Comparison of ENCODE assay signal across 8 mouse cellular contexts in the genomic region with DNA sequence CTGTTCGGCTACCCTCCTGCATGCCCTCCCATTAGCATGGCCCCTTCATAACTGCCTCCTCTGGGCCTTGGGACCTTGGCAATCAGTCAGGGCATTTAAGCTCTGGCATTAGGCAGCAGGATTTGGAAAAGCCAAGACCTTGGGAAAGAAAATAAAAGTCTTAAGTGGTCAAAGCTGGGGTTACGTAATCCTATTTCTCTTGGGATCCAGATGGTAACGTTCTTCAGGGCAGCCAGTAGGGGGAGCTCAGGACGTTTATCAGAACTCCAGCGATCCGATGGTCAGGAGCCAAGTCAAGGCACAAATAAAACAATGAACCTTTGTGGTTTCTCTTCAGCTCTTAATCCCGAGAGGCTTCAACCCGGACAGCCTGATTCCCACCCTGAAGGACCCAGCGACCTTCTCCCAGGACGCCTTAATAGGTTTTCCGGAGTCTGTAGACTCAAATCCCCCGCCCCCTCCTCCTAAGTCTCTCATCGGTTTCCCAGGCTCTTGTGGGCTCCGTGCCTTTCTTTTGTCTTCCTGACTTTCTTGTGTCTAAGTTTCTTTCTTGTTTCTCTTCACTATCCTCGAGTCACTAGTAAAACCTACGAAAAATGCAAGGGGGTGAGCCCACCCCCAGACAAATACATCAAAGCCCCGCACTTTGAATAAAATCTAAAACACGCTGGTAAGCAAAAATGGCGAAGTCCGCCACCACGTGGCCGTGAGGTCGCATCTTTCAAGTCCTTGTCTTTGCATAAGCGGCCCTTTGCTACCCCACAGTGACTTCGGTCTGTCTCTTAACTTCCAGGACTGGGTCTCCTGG. TPM values are rescaled to one million over a fixed set of nuclear protein-coding genes. Genes with fewer than 3 reads are reported as not detected.
A peak's percentile ranks its signal among the peaks of the same experiment; 100 is the strongest.
DNase-seq lines count a peak whose midpoint lies in the region; ATAC-seq and TF ChIP-seq lines count a peak whose summit lies in the region.

No protein-coding gene starts in this region.

- H3K79me2 ChIP-seq in C2C12 (ENCODE audit: control insufficient read depth, insufficient read depth) = no peaks in the 10 kb centered on the region

- 4% methylated on average over 25 of the region's 25 CpGs for whole genome bisulfite sequencing in heart, embryonic 10.5 days
- 2% methylated on average over 25 of the region's 25 CpGs for WGBS in kidney, embryonic 15.5 days
- WGBS in liver, embryonic 11.5 days = 4% methylated on average over 25 of the region's 25 CpGs
- WGBS in stomach, embryonic 15.5 days = 2% methylated on average over 25 of the region's 25 CpGs

- H3K27me3 ChIP-seq in C2C12 (ENCODE audit: control insufficient read depth, insufficient read depth, insufficient read length) = no peaks in the 10 kb centered on the region
- H3K27me3 ChIP-seq in heart, embryonic 10.5 days (ENCODE audit: insufficient read depth, poor library complexity, severe bottlenecking) = no peaks in the 10 kb centered on the region
- no peaks in the 10 kb centered on the region for H3K27me3 ChIP-seq in kidney, embryonic 15.5 days
- H3K27me3 ChIP-seq in liver, embryonic 11.5 days (replicated peaks; ENCODE audit: control insufficient read depth, insufficient read depth, low read length) = no peaks in the 10 kb centered on the region
- H3K27me3 ChIP-seq in stomach, embryonic 15.5 days (replicated peaks) = no peaks in the 10 kb centered on the region

- peak; percentile 65 for ATAC-seq in kidney, embryonic 15.5 days (replicated peaks; ENCODE audit: low FRiP score)
- peak; percentile 38 for ATAC-seq in liver, embryonic 11.5 days (replicated peaks; ENCODE audit: low FRiP score)
- ATAC-seq in stomach, embryonic 15.5 days (ENCODE audit: insufficient read depth, low FRiP score, low read depth) = peak; percentile 63

- H3K9me3 ChIP-seq in heart, embryonic 10.5 days = no peaks in the 10 kb centered on the region
- no peaks in the 10 kb centered on the region for H3K9me3 ChIP-seq in kidney, embryonic 15.5 days (replicated peaks)
- H3K9me3 ChIP-seq in liver, embryonic 11.5 days (ENCODE audit: control insufficient read depth, low read length) = no peaks in the 10 kb centered on the region
- no peaks in the 10 kb centered on the region for H3K9me3 ChIP-seq in stomach, embryonic 15.5 days

- H3K36me3 ChIP-seq in C2C12 (ENCODE audit: control insufficient read depth, insufficient read depth) = no peaks in the 10 kb centered on the region
- H3K36me3 ChIP-seq in heart, embryonic 10.5 days = no peaks in the 10 kb centered on the region
- no peaks in the 10 kb centered on the region for H3K36me3 ChIP-seq in kidney, embryonic 15.5 days
- H3K36me3 ChIP-seq in liver, embryonic 11.5 days (ENCODE audit: control insufficient read depth, insufficient read depth, low read length) = no peaks in the 10 kb centered on the region
- H3K36me3 ChIP-seq in stomach, embryonic 15.5 days = no peaks in the 10 kb centered on the region

- H3K79me3 ChIP-seq in C2C12 (ENCODE audit: low read depth) = no peaks in the 10 kb centered on the region

- peak overlapping the region; percentile 66 for H3K9ac ChIP-seq in kidney, embryonic 15.5 days
- peak overlapping the region; percentile 74 for H3K9ac ChIP-seq in liver, embryonic 11.5 days (ENCODE audit: low read depth, low read length)
- H3K9ac ChIP-seq in stomach, embryonic 15.5 days = peak overlapping the region; percentile 29; the same call in 1 of the 2 replicates

- DNase-seq in heart, embryonic 10.5 days (ENCODE audit: low spot score) = peak; percentile 88
- peak; percentile 79 for DNase-seq in liver, embryonic 11.5 days (ENCODE audit: low spot score)
- peak; percentile 48 to 70 for DNase-seq in natural killer cell, adult 2 months (ENCODE audit: low spot score in 2 of 2)

- TF ChIP-seq POLR2A in bone marrow macrophage, adult 2 months (IDR thresholded peaks at IDR 0.05; ENCODE audit: borderline replicate concordance, low read depth, low read length) = no peak
- TF ChIP-seq POLR2A in embryonic fibroblast, embryonic 13.5 days (IDR thresholded peaks at IDR 0.05; ENCODE audit: low read depth, low read length) = peak; percentile 35; the same call in 1 of the 2 replicates

- H3K4me3 ChIP-seq in C2C12 (ENCODE audit: insufficient read depth, poor library complexity, severe bottlenecking) = peak overlapping the region; percentile 19
- peak overlapping the region; percentile 58 for H3K4me3 ChIP-seq in bone marrow macrophage, adult 2 months (ENCODE audit: insufficient read depth, low read length)
- peak overlapping the region; percentile 19 for H3K4me3 ChIP-seq in embryonic fibroblast, embryonic 13.5 days (ENCODE audit: insufficient read depth, low read length)
- H3K4me3 ChIP-seq in heart, embryonic 10.5 days = peak overlapping the region; percentile 63
- peak overlapping the region; percentile 47 for H3K4me3 ChIP-seq in kidney, embryonic 15.5 days (replicated peaks)
- peak overlapping the region; percentile 44 for H3K4me3 ChIP-seq in liver, embryonic 11.5 days (ENCODE audit: low read depth, low read length)
- peak overlapping the region; percentile 47 for H3K4me3 ChIP-seq in stomach, embryonic 15.5 days (replicated peaks)

- H3K4me2 ChIP-seq in kidney, embryonic 15.5 days = peak overlapping the region; percentile 80
- H3K4me2 ChIP-seq in liver, embryonic 11.5 days = peak overlapping the region; percentile 80
- H3K4me2 ChIP-seq in stomach, embryonic 15.5 days = peak overlapping the region; percentile 77

- no peak overlapping the region for H3K27ac ChIP-seq in bone marrow macrophage, adult 2 months (ENCODE audit: insufficient read depth, low read depth, low read length)
- H3K27ac ChIP-seq in embryonic fibroblast, embryonic 13.5 days (ENCODE audit: insufficient read depth, low read length) = peak overlapping the region; percentile 79
- peak overlapping the region; percentile 95 for H3K27ac ChIP-seq in heart, embryonic 10.5 days
- H3K27ac ChIP-seq in kidney, embryonic 15.5 days = peak overlapping the region; percentile 89
- H3K27ac ChIP-seq in liver, embryonic 11.5 days (ENCODE audit: low read depth, low read length) = peak overlapping the region; percentile 43
- peak overlapping the region; percentile 86 for H3K27ac ChIP-seq in stomach, embryonic 15.5 days

- TF ChIP-seq CTCF in C2C12 (IDR thresholded peaks at IDR 0.05; ENCODE audit: control insufficient read depth, insufficient read depth, insufficient read length) = peak; percentile 33
- peak; percentile 62 for TF ChIP-seq CTCF in bone marrow macrophage, adult 2 months (IDR thresholded peaks at IDR 0.05; ENCODE audit: low read depth, low read length)
- peak; percentile 44; the same call in 1 of the 2 replicates for TF ChIP-seq CTCF in embryonic fibroblast, embryonic 13.5 days (IDR thresholded peaks at IDR 0.05; ENCODE audit: borderline replicate concordance, insufficient read depth, low read length)

- peak overlapping the region; percentile 53 for H3ac ChIP-seq in C2C12 (ENCODE audit: control insufficient read depth, insufficient read length, low read depth)

- peaks cover 13% of the 10 kb centered on the region for H3K4me1 ChIP-seq in bone marrow macrophage, adult 2 months (ENCODE audit: control insufficient read depth, insufficient read depth, low read length)
- H3K4me1 ChIP-seq in embryonic fibroblast, embryonic 13.5 days (ENCODE audit: control insufficient read depth, insufficient read depth, low read length) = peaks cover 22% of the 10 kb centered on the region
- peaks cover 59% of the 10 kb centered on the region for H3K4me1 ChIP-seq in heart, embryonic 10.5 days
- peaks cover 44% of the 10 kb centered on the region for H3K4me1 ChIP-seq in kidney, embryonic 15.5 days
- H3K4me1 ChIP-seq in liver, embryonic 11.5 days (replicated peaks; ENCODE audit: control insufficient read depth, insufficient read depth, low read length) = peaks cover 21% of the 10 kb centered on the region
- peaks cover 18% of the 10 kb centered on the region for H3K4me1 ChIP-seq in stomach, embryonic 15.5 days

TF ChIP-seq in C2C12, 6 proteins besides CTCF, POLR2A, EP300 and RAD21:
- TF ChIP-seq MYOD1 (IDR thresholded peaks at IDR 0.05; ENCODE audit: control insufficient read depth, insufficient read length, low read depth) (no peak), CEBPB (IDR thresholded peaks at IDR 0.05; ENCODE audit: low read depth) (peak; percentile 90), MAX (IDR thresholded peaks at IDR 0.05) (peak; percentile 93), USF1 (IDR thresholded peaks at IDR 0.05; ENCODE audit: low read depth) (peak; percentile 76)
TF ChIP-seq in C2C12: peak in this region for 3.

RNA-seq across cellular contexts. Expression of gene Ndufb4, which starts 30.6 kb away (rescaled TPM):
- 68.5 TPM for polyA plus RNA-seq in C2C12 (2012; fragmentation: generic; extraction: Trizol)
- 63.7 and 105 TPM in 2 replicates for polyA plus RNA-seq in bone marrow macrophage, adult 2 months (2012; ENCODE audit: insufficient read depth, insufficient read length, missing spikeins)
- 54.2 and 80.9 TPM in 2 replicates for polyA plus RNA-seq in embryonic fibroblast, embryonic 13.5 days (2011; ENCODE audit: insufficient read length, low read depth, missing spikeins)
- 61.3 and 67.0 TPM in 2 replicates for polyA plus RNA-seq in heart, embryonic 10.5 days (2016; fragmentation: Nextera tagmentation; extraction: Ambion mirVana)
- 57.1 and 74.5 TPM in 2 replicates for polyA plus RNA-seq in kidney, embryonic 15.5 days (2015; fragmentation: Nextera tagmentation; extraction: Ambion mirVana)
- polyA plus RNA-seq in liver, embryonic 11.5 days (2014; fragmentation: Nextera tagmentation; extraction: Ambion mirVana) = 67.6 and 72.2 TPM in 2 replicates
- 68.0 and 70.7 TPM in 2 replicates for polyA plus RNA-seq in stomach, embryonic 15.5 days (2015; fragmentation: Nextera tagmentation; extraction: Ambion mirVana)
